Mouse (Mus musculus) urinary bladder, postnatal 10 days (tissue): ENCODE measurements around the gene 9530003J23Rik.
"Not testable (repeated sequence)": the region's sequence is repeated elsewhere in the genome, so short reads cannot be mapped to it uniquely, and the experiment has no call there.

Source experiments
- DNase-seq: peaks from one replicate; pipeline ENCODE4 v3.0.0; 2022; ENCODE audit warnings: low spot score

9530003J23Rik gene

GRCm38 (mm10) chr10:117238603-117239002 is at the start of gene 9530003J23Rik:
TSS of gene 9530003J23Rik (minus strand) at chr10:117238703.
- no peak for DNase-seq

- no peak for DNase-seq
Measured at GRCm38 (mm10) chr10:117287226-117287850, 48.8 kb upstream of the 9530003J23Rik start.

GRCm38 (mm10) chr10:117286366-117286970 is 48.0 kb upstream of the 9530003J23Rik start:
- DNase-seq, result no peak

GRCm38 (mm10) chr10:117285584-117285983 is 47.1 kb upstream of the 9530003J23Rik start:
- DNase-seq, result not testable (repeated sequence)

GRCm38 (mm10) chr10:117284578-117285520 is 46.3 kb upstream of the 9530003J23Rik start:
- DNase-seq, result no peak

DNA sequence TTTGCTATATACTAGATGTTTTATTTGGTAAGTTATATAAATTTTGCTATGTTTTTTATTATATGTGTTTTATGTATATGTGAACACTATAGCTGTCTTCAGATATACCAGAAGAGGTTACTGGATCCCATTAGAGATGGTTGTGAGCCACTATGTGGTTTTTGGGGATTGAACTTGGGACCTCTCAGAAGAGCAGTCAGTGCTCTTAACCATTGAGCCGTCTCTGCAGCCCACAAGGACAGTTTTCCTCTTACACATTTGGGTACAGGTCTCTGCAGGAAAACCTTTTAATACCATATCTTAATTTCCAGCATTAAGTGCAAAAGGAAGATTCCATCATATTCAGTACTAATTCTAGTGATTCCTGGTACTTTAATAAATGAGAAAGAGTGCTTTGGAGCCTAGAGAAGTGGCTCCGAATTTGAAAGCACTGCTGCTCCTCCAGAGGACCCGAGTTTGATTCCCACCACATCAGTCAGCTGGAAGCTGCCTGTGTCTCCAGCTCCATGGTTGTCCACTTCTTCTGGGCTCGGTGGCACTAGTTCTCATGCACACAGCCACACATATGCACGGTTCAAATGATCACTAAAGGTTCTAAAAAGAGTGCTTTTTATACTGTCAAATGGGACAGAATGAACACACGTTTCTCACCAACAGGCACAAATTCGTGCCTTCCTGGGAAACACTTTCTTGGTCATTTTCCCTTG is 45.5 kb upstream of the 9530003J23Rik start:
- no peak for DNase-seq

- DNase-seq, result not testable (repeated sequence)
Measured at GRCm38 (mm10) chr10:117283196-117283595, 44.7 kb upstream of the 9530003J23Rik start.

- DNase-seq, result no peak
Measured at GRCm38 (mm10) chr10:117282551-117282950, 44.0 kb upstream of the 9530003J23Rik start.

- DNase-seq, result no peak
Measured at GRCm38 (mm10) chr10:117282049-117282448, 43.5 kb upstream of the 9530003J23Rik start, which contains the start of gene Lyz2. TSS of gene Lyz2 (minus strand) at chr10:117282321.

DNA sequence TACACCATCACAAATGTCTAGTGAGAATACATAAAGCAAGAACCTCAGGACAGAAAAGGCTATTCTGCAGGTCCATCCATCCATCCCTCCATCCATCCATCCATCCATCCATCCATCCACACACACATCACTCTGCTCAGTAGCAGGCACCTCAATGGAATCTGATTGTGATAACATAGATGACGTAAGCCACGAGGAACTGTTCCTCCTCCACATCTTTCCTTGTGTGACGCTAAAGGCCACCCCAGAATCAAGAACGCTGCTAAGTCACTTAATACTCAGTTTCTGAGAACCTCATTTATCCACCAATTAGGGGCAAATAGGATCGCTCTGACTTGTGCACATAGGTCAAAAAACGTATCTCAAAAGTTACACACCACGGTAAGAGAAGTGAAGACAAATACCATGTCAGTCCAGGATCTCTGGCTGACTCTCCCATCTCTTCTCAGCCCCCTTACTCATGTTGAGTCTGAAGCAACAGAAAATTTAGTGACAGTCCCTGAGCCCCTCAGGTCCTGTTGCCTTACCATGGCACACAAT is 42.9 kb upstream of the 9530003J23Rik start:
- no peak for DNase-seq

DNA sequence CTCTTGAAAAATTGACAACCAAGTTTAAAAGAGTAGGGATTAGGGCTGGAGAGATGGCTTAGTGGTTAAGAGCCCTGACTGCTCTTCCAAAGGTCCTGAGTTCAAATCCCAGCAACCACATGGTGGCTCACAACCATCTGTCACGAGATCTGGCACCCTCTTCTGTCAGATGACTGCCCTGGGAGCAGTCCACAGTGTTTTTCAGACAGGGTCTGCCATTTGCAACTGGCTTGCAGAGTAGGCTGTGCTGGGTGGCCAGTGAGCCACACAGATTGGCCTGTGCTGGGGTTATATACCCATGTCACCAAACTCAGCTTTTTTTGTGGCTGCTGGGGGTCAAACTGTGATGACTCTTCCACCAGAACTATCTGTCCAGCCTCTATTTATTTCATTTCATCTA is 41.5 kb upstream of the 9530003J23Rik start:
- DNase-seq, result no peak

DNA sequence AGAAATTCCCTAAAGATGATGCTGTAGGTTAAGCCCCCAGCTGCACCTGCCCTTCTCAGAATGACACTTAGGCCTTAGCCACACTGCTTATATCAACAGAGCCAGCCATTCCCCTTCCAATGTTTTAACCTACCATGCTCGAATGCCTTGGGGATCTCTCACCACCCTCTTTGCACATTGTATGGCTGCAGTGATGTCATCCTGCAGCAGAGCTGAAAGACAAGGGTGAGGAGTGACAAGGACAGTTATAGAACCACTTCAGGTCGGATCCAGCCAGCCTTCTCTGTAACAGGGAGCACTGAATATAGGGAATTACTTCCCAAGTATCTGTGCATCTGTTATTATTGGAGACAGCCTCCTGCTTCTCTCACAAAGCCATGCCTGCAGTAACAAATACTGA is 40.0 kb upstream of the 9530003J23Rik start:
- DNase-seq, result not testable (repeated sequence)

DNA sequence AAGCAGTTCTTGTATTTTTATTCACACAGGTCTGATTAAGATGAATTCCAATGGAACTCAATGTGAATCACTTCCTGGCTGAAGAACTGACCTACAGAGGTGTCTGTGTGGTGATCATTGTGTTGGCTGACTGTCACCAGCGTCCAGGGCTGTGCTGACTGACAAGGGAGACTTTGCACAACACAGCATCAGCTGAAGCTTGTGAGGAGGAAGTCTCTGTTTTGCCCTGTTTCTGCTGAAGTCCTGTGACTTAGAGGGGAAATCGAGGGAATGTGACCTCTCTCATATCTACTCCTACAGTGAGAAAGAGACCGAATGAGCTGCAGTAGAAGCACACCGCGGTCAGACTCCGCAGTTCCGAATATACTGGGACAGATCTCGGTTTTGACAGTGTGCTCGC is 39.3 kb upstream of the 9530003J23Rik start:
- DNase-seq, result not testable (repeated sequence)

DNA sequence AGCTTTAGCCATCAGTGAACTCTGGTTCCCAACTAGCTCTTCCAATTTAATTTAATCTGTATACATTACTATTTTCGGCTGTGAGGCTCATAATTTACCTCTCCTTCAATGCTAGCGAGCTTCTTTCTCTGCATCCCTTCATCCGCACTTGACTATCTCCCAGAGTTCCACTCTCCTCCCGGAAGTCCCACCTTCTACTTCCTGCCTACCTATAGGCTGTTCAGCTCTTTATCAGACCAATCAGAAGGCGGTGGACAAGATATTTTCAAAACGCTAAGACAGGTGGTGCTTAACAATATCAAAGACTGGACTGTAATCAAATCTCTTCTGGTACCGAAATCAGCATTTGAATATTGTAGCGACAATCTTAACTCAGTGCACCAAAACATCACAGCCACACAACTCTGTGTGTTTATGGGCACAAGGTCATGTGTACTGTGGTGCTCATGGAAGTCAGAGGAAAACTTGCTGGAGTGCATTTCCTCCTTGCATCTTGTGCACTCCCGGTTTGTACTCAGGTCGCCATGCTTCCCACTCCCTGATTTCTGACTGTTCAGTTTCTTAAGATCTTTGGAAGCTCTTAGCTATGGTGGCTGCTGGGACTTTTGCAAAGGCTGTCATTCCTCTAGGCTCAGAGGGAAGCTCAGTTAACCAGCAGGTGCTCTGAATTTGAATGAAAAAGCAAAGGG is 37.3 kb upstream of the 9530003J23Rik start:
- no peak for DNase-seq

- not testable (repeated sequence) for DNase-seq
Measured at GRCm38 (mm10) chr10:117274645-117275044, 36.1 kb upstream of the 9530003J23Rik start.

DNA sequence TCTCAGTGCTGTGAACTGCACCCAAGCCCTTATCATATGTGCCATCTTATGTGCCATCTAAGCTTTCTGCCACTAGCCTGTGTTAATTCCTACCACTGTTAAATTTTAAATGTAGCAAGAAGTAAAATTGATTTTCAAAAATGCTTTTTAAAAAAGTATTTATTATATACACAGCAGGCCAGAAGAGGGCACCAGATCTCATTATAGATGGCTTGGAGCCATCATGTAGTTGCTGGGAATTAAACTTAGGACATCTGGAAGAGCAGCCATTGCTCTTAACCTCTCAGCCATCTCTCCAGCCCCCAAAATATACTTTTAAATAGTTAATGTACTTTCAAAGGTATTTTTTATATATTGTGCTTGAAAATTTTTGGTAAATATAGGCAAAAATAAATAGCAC is 33.5 kb upstream of the 9530003J23Rik start:
- no peak for DNase-seq

GRCm38 (mm10) chr10:117259870-117260269 is 21.4 kb upstream of the 9530003J23Rik start:
- no peak for DNase-seq

DNA sequence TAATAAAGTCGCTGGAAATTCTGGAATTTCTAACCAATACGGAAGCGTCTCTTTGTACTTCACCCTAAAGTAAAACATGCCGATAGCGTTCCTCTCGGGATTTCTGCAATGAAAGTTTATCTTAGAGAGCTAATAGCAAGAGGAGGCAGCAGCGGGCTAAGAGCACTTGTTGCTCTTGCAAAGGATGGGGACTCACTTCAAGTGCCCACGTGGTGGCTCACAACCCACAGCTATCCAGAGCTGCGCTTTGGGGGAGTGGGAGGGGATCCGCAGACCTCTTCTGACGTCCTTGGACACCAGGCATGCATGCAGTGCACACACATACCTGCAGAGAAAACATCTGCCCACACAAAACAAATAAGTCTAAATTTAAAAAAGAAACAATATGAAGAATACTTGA is 2.6 kb downstream of the 9530003J23Rik start:
- DNase-seq, result no peak

DNA sequence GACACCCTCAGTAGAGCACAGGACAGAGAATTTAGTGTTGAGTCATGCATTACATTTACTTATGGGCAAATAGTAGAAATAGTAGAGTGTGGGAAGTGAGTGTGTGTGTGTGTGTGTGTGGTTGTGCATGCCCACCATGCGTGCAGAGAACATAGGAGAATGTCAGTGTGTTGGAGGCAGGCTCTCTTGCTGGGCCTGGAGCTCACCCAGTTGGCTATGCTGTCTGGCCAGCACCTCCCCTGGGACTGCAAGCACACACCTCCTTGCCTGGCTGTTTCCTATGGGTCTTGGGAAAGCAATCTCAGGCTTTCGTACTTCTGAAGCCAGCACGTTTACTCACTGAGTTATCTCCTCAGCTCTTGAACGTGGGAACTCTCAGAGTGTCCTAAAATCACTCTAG is 3.7 kb downstream of the 9530003J23Rik start:
- no peak for DNase-seq

- DNase-seq, result no peak
Measured at GRCm38 (mm10) chr10:117229826-117230225, 8.7 kb downstream of the 9530003J23Rik start.

- DNase-seq, result no peak
Measured at GRCm38 (mm10) chr10:117226002-117226401, 12.5 kb downstream of the 9530003J23Rik start.
